Mouse (Mus musculus) telencephalon, adult 2 months (tissue): Measurements from ENCODE around the gene Maml3.

ENCODE experiments used
- DNase-seq: peaks from one replicate; pipeline ENCODE4 v3.0.0-alpha.2; 2011; ENCODE audit warnings: low read depth, low spot score

Gene Maml3

GRCm38 (mm10) chr3:51668607-51669006 lies 436.3 kb downstream of the Maml3 start:
- DNase-seq: no peak

DNA sequence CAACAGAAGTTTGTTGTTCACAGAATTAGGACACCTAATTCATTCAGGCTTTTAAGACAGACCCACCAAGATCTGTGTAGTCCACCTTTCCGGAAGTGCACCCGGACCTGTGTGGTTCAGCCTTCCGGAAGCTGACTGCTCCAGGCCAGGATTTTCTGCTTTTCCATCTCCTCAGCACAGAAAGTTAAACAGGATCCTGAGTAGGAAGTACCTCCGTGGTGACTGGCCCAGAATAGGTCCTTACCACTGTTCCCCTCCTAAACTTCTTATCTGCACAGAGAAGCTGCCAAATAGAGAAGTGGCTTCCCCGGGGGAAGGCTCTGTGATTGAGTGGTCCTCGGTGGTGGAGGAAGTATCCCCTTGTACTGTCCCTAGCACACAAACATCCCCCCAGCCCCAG lies 442.3 kb downstream of the Maml3 start:
- no peak for DNase-seq

DNA sequence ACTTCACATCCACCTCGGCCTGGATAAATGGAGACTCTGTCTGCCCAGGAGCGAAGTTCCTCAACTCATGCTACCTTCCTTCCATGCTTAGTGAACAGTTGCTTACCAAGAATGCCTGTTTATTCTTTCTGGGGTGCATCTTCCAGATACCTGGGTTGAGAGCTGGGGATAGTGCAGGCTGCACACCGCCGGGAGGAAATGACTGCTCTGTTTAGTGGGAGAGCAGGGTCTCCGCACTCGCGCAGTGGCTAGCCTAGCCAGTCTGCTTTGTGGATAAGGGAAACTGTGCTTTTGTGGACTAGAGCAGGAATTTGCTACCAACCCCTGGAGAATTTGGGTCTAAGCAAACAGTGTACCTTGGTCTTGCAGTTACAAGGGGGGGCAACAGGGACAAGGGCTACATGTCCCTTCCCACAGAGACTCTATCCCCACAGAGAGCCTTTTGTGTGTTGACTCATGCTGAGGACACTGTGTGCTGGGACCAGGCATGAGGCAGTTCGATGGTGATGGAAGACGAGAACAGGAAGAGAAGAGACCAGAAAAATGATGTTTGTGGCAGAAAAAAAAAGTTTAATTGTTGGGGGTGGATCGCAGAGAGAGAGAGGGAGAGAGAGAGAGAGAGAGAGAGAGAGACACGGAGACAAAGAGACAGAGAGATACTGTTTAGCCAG lies 442.9 kb downstream of the Maml3 start:
- DNase-seq: no peak

- DNase-seq: no peak
Measured at GRCm38 (mm10) chr3:51661376-51661775, 443.5 kb downstream of the Maml3 start.

- no peak for DNase-seq
Measured at GRCm38 (mm10) chr3:51660821-51661276, 444.0 kb downstream of the Maml3 start.

DNA sequence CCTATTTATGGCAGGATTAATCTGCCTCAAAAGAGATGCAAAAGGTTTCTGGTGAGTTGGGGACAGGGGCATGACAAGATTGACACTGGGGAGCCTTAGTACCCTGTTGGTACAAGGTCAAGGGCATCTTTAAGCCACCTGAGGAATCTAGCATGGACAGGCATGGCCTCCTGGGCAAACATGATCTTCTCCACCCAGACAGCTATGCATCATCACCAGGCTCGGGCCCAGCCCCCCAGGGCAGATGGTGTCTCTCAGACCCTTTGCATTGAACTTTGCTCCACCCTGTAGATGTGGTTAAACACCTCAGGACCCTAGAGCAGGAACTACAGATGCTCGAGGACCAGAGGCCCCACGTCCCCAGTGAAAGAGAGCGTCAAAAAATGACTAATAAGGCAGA lies 444.8 kb downstream of the Maml3 start, which contains the start of gene Mgst2:
Gene Mgst2, plus strand, starts transcription at position 301 of the 400 bp plus-strand sequence.
- no peak for DNase-seq

GRCm38 (mm10) chr3:51659415-51659814 lies 445.5 kb downstream of the Maml3 start:
- DNase-seq: no peak

GRCm38 (mm10) chr3:51654303-51655055 lies 450.4 kb downstream of the Maml3 start:
- DNase-seq: no peak

GRCm38 (mm10) chr3:51652701-51653100 lies 452.2 kb downstream of the Maml3 start:
- DNase-seq: no peak

- peak; percentile 32 for DNase-seq
Measured at GRCm38 (mm10) chr3:51652292-51652691, 452.6 kb downstream of the Maml3 start.

DNA sequence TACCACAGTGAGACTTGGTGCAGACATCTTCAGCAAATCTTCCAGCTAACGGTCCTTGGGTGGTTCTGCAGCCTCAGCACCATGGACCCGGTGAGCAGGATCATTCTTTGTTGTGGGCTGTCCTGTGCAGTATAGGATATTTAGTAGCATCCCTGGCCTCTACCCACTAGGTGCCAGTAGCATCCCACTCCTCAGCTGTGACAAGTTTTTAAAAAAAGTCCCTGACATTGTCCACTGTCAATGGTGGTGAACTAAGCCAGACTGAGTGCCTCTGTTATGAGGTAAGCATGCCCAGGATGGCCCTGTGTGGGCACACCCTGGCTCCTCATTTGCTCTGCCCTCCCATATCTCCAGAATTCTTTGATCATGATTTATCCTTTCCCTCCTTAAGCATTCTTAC lies 453.7 kb downstream of the Maml3 start:
- DNase-seq: no peak

DNA sequence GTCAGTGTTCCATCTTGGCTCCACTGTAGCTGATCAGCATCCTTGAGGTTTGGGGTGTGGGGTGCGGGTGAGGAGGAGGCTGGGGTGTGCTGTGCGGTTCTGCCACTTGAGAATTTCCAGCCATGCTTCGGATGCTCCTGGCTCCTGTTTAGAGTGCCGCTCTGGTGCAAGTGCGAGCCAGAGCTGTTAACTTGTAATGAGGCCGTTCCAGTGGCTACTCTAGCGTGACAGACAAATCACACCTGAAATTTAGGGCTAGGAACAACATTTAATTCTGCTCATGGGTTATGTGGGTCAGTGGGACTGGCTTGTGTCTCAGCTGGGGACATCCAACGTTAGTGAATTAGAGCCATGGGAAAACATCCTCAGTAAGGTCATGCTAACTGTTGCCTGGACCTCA lies 454.9 kb downstream of the Maml3 start:
- DNase-seq: no peak

GRCm38 (mm10) chr3:51649426-51649825 lies 455.4 kb downstream of the Maml3 start:
- DNase-seq: no peak

DNA sequence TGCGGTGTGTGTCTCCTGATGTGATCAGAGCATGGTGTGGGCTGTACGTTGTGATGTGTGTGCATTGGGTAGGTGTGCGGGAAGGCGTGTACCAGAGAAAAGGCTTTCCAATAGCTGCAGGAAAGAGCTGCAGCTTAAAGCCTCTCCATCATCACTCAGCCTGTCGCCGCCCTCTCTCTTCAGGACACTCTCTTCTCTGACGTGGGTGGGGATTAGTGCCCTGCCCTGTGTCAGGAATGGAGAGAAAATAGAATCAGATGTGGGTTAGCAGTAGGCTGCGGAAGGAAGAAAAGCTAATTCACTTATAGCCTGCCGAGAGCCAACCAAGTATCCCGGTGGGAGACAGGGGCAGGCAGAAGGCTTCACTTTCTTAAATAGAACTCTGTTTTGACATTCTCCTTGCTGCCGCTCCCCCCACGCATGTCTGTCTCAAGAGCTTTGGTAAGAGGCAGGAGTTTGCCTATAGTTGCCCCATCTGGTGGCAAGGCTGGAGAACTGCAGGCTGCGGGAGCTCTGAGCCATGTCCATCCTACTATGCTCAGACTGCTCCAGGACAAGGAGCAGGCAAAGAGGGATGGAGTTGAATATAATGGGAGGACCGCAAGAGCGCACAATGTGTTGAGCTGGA lies 456.7 kb downstream of the Maml3 start:
- DNase-seq: peak; percentile 77

GRCm38 (mm10) chr3:51647356-51647755 lies 457.5 kb downstream of the Maml3 start:
- no peak for DNase-seq

DNA sequence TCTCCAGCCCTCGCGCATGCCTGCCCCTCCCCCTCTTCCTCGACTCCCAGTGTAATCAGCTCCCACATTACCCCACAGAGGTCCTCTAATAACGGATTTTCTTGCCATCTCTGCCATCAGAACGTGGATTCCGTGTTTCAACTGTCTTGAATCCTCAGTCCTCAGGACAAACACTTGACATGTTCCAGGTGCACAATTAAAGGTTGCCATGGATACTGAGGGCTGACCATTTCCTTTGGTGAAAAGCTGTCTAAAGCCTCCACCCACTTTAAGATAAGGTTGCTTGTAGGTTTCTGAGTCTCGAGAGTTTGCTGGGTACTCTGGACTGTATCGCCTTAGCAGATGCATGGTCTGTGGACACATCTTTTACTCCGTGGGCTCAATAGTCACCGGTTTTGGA lies 458.6 kb downstream of the Maml3 start:
- no peak for DNase-seq

DNA sequence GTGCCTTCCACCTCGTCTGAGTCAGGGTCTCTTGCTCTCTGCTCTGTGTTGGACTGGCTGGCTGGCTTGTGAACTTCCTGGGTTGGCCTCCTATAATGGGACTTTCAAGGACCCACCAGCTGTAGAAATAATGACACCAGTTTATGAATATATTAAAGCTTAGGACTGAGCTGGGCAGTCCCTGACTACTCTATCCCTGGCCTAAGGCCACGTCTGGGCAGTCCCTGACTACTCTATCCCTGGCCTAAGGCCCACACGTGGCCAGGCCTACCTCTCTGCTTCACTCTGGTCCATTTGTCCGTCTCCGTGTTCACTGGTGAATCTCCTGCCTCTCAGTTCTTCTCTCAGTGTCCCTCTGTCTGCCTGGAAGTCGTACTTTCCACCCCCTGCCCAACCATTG lies 459.4 kb downstream of the Maml3 start:
- DNase-seq: no peak

- DNase-seq: no peak
Measured at GRCm38 (mm10) chr3:51638260-51638659, 466.6 kb downstream of the Maml3 start.

- DNase-seq: no peak
Measured at GRCm38 (mm10) chr3:51637326-51637725, 467.6 kb downstream of the Maml3 start.

DNA sequence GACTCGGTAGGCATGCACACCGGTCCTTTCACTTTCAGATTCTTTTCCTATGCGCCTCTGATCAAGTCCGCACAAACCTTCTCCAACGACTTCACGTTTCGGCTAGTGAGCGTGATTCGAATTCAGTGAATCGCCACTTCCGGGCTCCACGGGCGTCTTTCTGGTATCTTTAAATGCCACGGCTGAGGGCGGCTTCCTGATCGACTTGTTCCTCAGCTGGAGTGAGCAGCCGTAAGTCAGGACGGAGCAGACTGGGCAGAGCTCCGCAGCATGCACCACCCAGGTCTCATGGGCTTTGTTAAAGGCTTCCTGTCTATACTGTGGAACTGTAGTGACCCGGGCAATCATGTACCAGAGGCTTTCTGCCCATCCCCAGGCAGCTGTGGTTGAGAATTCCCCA lies 468.2 kb downstream of the Maml3 start:
- no peak for DNase-seq

DNA sequence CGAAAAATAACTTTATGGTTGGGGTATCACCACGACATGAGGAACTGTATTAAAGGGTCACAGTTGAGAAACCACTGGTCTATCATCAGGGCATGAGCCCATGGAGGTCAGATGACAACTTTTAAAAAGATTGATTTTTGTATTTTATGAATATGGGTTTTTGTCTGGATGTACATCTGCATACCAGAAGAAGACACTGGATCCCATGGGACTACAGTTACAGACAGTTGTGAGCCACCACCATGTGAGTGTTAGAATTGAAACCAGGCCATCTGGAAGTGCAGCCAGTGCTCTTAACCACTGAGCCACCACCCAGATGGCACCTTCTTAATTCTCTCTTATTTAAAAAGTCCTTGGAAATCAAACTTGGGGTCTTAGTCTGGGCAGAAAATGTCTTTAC lies 468.9 kb downstream of the Maml3 start:
- no peak for DNase-seq
